Mouse (Mus musculus) stomach, embryonic 14.5 days (tissue): ENCODE data around the gene 4930438A08Rik. TPM values are rescaled to one million over a fixed set of nuclear protein-coding genes. Genes with fewer than 3 reads are reported as not detected.
A peak's percentile ranks its signal among the peaks of the same experiment; 100 is the strongest.

Source experiments
- ATAC-seq: fragments of 200-750 bp; cut with Nextera tagmentation; 2 replicates; pipeline ENCODE4 v1.8.0; 2017; ENCODE audit warnings: low read depth, moderate TSS enrichment; ENCODE audit not compliant: insufficient number of reproducible peaks, insufficient read depth, low FRiP score
- H3K27ac ChIP-seq: fragments of 300-500 bp; sonication (generic); 2 replicates; pipeline ENCODE4 v1.5.1; 2014; ENCODE audit warnings: mild to moderate bottlenecking, low read length, moderate library complexity, mixed read lengths
- H3K27me3 ChIP-seq: fragments of 300-500 bp; sonication (generic); 2 replicates; pipeline ENCODE4 v1.6.1; 2014; ENCODE audit warnings: low read length, control low read depth, mixed read lengths; ENCODE audit not compliant: control insufficient read depth, insufficient read depth
- H3K36me3 ChIP-seq: fragments of 300-500 bp; sonication (generic); 2 replicates; pipeline ENCODE4 v1.6.1; 2014; ENCODE audit warnings: mild to moderate bottlenecking, control low read depth, low read length, moderate library complexity, mixed read lengths; ENCODE audit not compliant: control insufficient read depth, insufficient read depth
- H3K4me1 ChIP-seq: fragments of 300-500 bp; sonication (generic); 2 replicates; pipeline ENCODE4 v1.6.1; 2014; ENCODE audit warnings: low read length, control low read depth, mixed read lengths; ENCODE audit not compliant: control insufficient read depth, insufficient read depth
- H3K4me2 ChIP-seq: fragments of 300-500 bp; sonication (generic); replicated peaks from 2 replicates; pipeline ENCODE4 v1.6.1; 2014; ENCODE audit warnings: low read depth, low read length, control low read depth
- H3K4me3 ChIP-seq: fragments of 300-500 bp; sonication (generic); 2 replicates; pipeline ENCODE4 v1.5.1; 2014; ENCODE audit warnings: low read depth, low read length, control low read depth
- H3K9ac ChIP-seq: fragments of 300-500 bp; sonication (generic); replicated peaks from 2 replicates; pipeline ENCODE4 v1.6.1; 2014; ENCODE audit warnings: low read depth, mild to moderate bottlenecking, control low read depth, low read length, moderate library complexity, mixed read lengths
- H3K9me3 ChIP-seq: fragments of 300-500 bp; sonication (generic); 2 replicates; pipeline ENCODE4 v1.6.1; 2016; ENCODE audit warnings: low read depth, low read length, control low read depth; ENCODE audit not compliant: control insufficient read depth
- WGBS: fragments of 180-500 bp; shearing (Covaris S2); extraction: QIAGEN DNeasy Blood & Tissue Kit; methylation state at CpG from one replicate; pipeline ENCODE4 v1.1.7; 2014; 5-methylcytosine and 5-hydroxymethylcytosine counted together
- polyA plus RNA-seq: library from polyadenylated mRNA; unstranded; fragments of >200 nt; fragmentation: Nextera tagmentation; extraction: Ambion mirVana; gene quantifications from 2 replicates; pipeline ENCODE4 v1.2.1, GENCODE M21; 2014

Gene 4930438A08Rik
- polyA plus RNA-seq, 1 experiment from 2014 or later, result not detected

DNA sequence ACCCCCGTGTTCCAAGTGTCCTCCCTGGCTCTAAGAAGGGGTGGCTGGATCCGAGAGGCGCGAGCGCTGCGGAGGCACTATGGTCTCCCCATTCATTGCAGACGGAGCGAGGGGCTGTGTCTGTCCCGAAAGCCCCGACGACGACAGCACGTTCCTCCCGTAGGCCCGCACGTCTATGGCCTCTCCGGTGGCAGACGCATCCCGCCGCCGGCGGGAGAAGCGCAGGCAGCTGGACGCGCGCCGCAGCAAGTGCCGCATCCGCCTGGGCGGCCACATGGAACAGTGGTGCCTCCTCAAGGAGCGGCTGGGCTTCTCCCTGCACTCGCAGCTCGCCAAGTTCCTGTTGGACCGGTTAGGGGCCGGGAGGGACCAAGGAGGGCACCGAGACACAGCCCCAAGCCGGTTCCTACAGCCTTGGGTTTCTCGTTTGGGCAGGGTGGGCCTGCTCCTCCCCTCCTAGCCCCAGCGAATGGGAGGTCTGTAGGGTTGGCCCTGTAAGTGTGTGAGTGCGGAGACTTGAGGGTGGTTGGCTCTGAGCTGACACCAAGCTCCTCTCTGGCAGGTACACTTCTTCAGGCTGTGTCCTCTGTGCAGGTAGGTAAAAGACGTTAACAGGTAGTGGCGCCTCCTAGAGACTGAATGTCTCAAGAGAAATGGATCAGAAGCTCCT, 32.9 kb downstream of the 4930438A08Rik start:
- Histone ChIP-seq H3K9ac (peak overlapping the region; percentile 66), H3K27me3 (no peaks in the 10 kb centered on the region), H3K4me3 (peak overlapping the region; percentile 52), H3K4me2 (peak overlapping the region; percentile 91), H3K27ac (peak overlapping the region; percentile 84), H3K9me3 (no peaks in the 10 kb centered on the region), H3K4me1 (peaks cover 5% of the 10 kb centered on the region), H3K36me3 (no peaks in the 10 kb centered on the region; the same call in 1 of the 2 replicates)
- ATAC-seq, result peak; percentile 86
- under 1% methylated on average over 42 of the region's 42 CpGs for WGBS

DNA sequence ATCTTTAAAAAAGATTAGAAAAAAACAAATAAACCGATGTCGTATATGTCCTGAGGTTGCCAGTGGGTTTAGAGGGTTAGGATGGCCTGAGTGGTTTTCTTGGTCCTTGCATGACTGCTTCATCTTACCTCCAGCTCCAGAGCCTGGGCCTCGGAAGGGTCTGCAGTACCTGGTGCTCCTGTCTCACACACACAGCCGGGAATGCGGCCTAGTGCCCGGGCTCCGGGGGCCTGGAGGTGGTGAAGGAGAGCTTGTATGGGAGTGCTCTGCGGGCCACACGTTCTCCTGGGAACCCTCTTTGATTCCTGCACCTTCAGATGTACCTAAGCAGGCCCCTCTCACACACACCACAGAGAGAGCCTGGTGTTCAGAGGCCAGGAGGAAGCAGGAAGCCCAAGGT, 34.1 kb downstream of the 4930438A08Rik start:
- Histone ChIP-seq H3K9me3 (no peaks in the 10 kb centered on the region), H3K27me3 (no peaks in the 10 kb centered on the region), H3K27ac (no peak overlapping the region), H3K4me3 (no peak overlapping the region), H3K4me2 (no peak overlapping the region), H3K36me3 (no peaks in the 10 kb centered on the region; the same call in 1 of the 2 replicates), H3K4me1 (peaks cover 2% of the 10 kb centered on the region), H3K9ac (no peak overlapping the region)
- 96% methylated on average over 9 of the region's 9 CpGs for WGBS
- ATAC-seq, result no peak

DNA sequence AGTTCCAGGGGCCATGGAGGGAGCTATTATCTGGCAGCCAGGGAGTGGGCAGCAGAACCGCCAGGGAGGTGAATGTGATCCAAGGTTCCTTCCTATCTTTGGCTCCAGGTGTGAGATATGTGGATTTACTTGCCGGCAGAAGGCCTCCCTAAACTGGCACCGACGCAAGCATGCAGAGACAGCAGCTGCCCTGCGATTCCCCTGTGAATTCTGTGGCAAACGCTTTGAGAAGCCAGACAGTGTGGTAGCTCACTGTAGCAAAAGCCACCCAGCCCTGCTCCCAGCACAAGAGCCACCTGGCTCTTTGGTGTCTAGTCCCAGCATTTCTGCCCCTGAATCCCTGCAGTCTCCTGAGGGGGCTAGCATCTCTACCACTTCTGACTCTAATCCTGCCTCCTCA, 39.5 kb downstream of the 4930438A08Rik start:
- H3K4me3 ChIP-seq, result no peak overlapping the region
- no peak overlapping the region for H3K4me2 ChIP-seq
- peaks cover 20% of the 10 kb centered on the region; the same call in 1 of the 2 replicates for H3K36me3 ChIP-seq

DNA sequence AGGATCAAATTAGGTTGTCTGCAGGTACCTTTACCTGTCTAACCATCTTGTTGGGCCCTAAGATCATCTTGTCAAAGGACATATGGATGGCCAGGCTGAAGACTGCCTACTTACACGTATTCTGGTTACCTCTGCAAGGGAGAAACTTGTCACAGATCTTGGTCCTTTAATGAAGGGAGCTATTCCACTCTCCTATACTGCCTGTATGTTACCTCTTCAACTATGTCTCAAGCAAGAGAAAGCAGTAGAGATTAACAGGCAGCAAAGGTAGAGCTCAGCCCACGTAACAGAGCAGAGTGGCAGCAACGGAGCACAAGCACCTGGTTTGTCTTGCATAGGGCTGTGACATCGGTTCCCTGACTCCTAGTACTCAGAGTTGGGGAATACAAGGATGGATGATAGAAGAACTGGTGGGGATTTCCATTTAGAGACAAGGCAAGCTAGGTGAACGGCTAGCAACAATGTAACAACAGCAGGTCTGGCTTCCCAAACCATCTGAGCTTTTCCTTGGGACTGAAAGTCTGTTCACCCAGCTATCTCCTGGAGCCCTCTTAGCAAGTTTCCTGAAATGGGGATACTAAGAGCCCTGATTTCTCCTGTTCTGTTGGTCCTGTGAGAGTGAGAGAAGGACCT, 41.1 kb downstream of the 4930438A08Rik start:
- no peak overlapping the region for H3K4me2 ChIP-seq
- no peak overlapping the region for H3K27ac ChIP-seq
- H3K4me1 ChIP-seq, result no peaks in the 10 kb centered on the region
- H3K9me3 ChIP-seq, result no peaks in the 10 kb centered on the region
- WGBS, result 94% methylated on average over 5 of the region's 5 CpGs
- H3K36me3 ChIP-seq, result peaks cover 20% of the 10 kb centered on the region; the same call in 1 of the 2 replicates
- no peaks in the 10 kb centered on the region for H3K27me3 ChIP-seq
- H3K4me3 ChIP-seq, result no peak overlapping the region
- H3K9ac ChIP-seq, result no peak overlapping the region
- ATAC-seq, result no peak

More for the DNA sequence above, 39.5 kb downstream of the 4930438A08Rik start:
- WGBS, result 90% methylated on average over 6 of the region's 6 CpGs
- Histone ChIP-seq H3K27me3 (no peaks in the 10 kb centered on the region), H3K27ac (no peak overlapping the region), H3K9me3 (no peaks in the 10 kb centered on the region), H3K9ac (no peak overlapping the region), H3K4me1 (no peaks in the 10 kb centered on the region)
- no peak for ATAC-seq

DNA sequence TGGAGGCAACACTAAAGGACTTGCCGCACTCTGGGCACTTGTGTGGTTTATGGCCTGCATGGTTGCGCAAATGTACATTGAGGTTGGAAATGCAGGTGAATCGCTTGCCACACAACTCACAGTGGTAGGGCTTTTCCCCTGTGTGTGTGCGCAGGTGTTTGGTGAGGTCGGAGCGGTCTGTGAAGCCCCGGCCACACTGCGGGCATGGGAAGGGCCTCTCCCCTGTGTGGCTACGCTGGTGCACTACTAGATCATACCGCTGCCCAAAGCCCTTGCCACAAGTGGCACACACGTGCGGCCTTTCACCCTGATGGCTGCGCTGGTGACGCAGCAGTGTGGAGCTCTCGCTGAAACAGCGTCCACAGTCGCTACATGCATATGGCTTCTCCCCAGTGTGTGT, 41.7 kb downstream of the 4930438A08Rik start:
- Histone ChIP-seq H3K4me1 (no peaks in the 10 kb centered on the region), H3K27ac (no peak overlapping the region), H3K9me3 (no peaks in the 10 kb centered on the region), H3K9ac (no peak overlapping the region), H3K4me3 (no peak overlapping the region), H3K27me3 (no peaks in the 10 kb centered on the region), H3K4me2 (no peak overlapping the region), H3K36me3 (peaks cover 20% of the 10 kb centered on the region; the same call in 1 of the 2 replicates)
- ATAC-seq, result no peak
- WGBS, result 83% methylated on average over 17 of the region's 17 CpGs

DNA sequence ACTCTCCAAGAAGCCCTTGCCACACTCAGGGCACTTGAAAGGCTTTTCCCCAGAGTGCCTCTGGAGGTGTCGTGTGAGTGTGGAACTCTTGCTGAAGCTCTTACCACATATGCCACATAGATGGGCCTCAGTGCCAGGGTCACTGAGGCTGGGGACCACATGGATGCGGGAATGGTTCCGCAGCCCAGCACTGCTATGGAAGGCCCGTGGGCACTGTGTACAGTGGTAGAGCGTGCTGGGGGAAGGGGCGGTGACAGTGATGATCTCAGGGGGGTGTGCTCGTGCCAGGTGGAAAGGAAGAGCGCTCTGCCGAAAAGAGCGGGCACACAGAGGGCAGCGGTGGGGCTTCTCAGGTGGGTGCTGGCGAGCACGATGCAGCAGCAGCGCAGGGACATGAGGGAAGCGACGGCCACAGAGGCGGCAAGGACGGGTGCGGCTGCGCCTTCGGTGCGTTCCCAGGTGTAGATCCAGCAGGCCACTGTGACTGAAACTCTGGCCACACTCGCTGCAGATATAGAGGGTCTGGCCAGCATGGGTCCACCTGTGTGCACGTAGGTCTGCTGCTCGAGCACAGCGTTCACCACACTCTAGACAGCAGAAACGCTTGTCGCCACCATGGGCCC, 42.3 kb downstream of the 4930438A08Rik start:
- H3K4me1 ChIP-seq, result peaks cover 4% of the 10 kb centered on the region; the same call in 1 of the 2 replicates
- H3K9ac ChIP-seq, result no peak overlapping the region
- H3K4me2 ChIP-seq, result no peak overlapping the region
- no peaks in the 10 kb centered on the region for H3K9me3 ChIP-seq
- H3K4me3 ChIP-seq, result no peak overlapping the region
- 70% methylated on average over 28 of the region's 28 CpGs for WGBS
- H3K36me3 ChIP-seq, result peaks cover 23% of the 10 kb centered on the region; the same call in 1 of the 2 replicates
- H3K27me3 ChIP-seq, result no peaks in the 10 kb centered on the region
- H3K27ac ChIP-seq, result no peak overlapping the region
- ATAC-seq, result no peak

DNA sequence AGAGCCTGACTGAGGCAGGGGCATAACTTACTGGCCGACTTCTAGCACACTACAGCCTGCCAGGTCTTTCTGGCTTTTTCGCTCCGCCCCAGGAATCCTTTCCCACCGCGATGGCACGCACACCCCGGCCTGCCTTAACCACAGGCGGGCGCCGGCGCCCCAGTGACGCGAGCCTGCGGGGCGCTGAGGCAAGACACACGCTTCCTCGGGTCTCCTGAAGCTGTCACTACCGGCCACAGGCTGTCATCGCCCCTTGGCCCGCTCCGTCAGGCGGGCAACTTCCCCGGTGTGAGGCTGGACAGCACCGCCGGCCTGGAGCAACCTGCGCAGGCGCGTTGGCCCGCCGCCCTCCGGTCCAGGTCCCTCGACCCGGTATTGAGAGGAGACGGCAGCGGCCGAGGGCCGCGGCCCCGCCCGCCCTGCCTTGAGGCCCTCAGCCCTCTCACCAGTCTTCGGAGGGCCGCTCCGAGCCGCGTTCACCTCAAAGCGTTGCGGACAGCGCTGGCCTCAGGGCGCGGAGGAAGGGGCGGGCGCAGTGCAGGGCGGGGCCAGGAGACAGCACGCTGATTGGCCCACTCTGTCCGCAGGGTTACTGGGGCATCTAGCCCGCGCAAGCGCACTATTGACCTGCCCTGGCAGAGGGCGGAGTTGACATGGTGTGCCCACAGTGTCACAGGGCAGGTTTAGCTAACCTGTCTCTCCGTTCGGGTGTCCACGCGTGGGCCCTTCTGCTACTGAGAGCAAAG, 48.4 kb downstream of the 4930438A08Rik start:
- H3K4me1 ChIP-seq, result peaks cover 8% of the 10 kb centered on the region; the same call in 1 of the 2 replicates
- under 1% methylated on average over 63 of the region's 63 CpGs for WGBS
- H3K4me3 ChIP-seq, result peak overlapping the region; percentile 68
- H3K9ac ChIP-seq, result peak overlapping the region; percentile 81
- H3K27me3 ChIP-seq, result no peaks in the 10 kb centered on the region
- H3K27ac ChIP-seq, result peak overlapping the region; percentile 96
- no peaks in the 10 kb centered on the region; the same call in 1 of the 2 replicates for H3K9me3 ChIP-seq
- H3K4me2 ChIP-seq, result peak overlapping the region; percentile 92
- peaks cover 20% of the 10 kb centered on the region; the same call in 1 of the 2 replicates for H3K36me3 ChIP-seq
- peak; percentile 99 for ATAC-seq
